Mouse (Mus musculus): ENCODE results near the gene Tomm70a. TPM values are rescaled to one million over a fixed set of nuclear protein-coding genes. Genes with fewer than 3 reads are reported as not detected.

Tomm70a gene
- total RNA-seq (2012; rRNA removed) (112 and 127 TPM in 2 replicates), total RNA-seq (2014; rRNA removed) (194 and 216 TPM in 2 replicates), polyA plus RNA-seq (2012; ENCODE audit: insufficient read length, low read depth) (129 TPM in 2 replicates)

DNA sequence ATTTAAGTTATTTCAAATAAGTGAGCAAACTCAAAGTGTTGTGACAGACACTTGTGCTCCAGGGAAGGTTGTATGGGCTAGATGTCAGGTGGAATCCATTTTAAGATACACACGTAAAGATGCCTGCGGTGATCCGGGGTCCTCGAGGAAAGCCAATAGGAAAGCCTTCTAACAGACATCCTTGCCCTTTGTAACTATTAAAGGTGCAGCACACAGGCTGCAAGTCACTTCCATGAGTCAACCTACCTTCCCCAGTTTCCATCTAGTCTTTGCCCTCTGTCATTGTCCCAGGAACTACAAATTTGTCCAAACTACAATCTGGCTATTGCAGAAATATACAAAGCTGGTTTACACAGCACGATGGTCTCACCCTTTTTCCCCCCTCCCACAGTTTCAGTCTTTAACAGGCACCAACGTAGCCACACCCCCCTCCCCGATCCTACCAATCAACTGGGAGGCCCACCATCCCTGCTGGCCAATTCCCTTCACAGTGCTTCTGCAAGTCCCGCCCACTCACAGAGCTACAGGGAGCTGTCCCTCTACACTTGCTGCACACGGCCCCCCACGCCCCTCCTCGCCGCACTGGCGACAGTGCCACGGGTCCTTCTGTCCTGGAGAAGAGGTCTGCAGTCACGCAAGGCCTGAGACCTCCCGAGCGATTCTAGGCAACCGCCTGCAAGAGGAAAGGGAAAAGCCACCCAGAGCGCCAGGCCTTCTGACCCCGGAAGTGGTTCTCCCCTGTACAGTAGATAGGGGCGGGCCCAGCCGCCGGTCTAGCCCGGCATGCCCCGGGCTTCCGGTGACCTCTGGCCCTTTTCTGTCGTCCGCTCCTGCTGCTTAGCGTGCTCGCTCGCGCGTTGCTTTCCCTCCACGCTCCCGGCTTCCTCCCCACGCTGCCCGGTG is at the start of gene Tomm70a:
TSS of gene Tomm70a (plus strand) at position 791 of the 903 bp plus-strand sequence.
- H3K27me3 ChIP-seq (replicated peaks), result peaks cover 2% of the 10 kb centered on the region
- peaks cover 39% of the 10 kb centered on the region for H3K79me2 ChIP-seq (replicated peaks; ENCODE audit: control insufficient read depth, extremely low read depth, insufficient read depth, poor library complexity, severe bottlenecking)
- peak within 1 kb of the TSS; percentile 94 for H3K9ac ChIP-seq (ENCODE audit: insufficient read depth, low read depth)
- DNase-seq (ENCODE audit: extremely low read depth), result peak; percentile 99
- peak within 1 kb of the TSS; percentile 99 for H3K4me2 ChIP-seq (ENCODE audit: insufficient read depth, low read depth, poor library complexity, severe bottlenecking)
- peak within 1 kb of the TSS; percentile 77 to 87 (median 83) for H3K4me3 ChIP-seq (replicated peaks in 1 of 3; ENCODE audit: low read depth in 2 of 3, low read length in 2 of 3, poor library complexity in 1 of 3)
- H3K4me1 ChIP-seq (ENCODE audit: control insufficient read depth in 1 of 2, insufficient read depth in 2 of 2), result peaks cover 7 to 33% of the 10 kb centered on the region in 2 experiments; a peak in 3 of 4 replicates
- H3K27ac ChIP-seq (ENCODE audit: insufficient read depth, low read depth), result peak within 1 kb of the TSS; percentile 81
- H3K9me3 ChIP-seq (replicated peaks; ENCODE audit: low read length), result no peaks in the 10 kb centered on the region
- peaks cover 0 to 16% of the 10 kb centered on the region in 2 experiments for H3K36me3 ChIP-seq (replicated peaks in 1 of 2; ENCODE audit: control insufficient read depth in 1 of 2, insufficient read depth in 1 of 2, low read length in 1 of 2)
- dilution Hi-C loops (cut with MboI; ENCODE audit: extremely low pct_ligation_motif_present, extremely low pct_unique_long_range_greater_than_20kb, low sequenced_read_pairs) (no loop called here), in situ Hi-C loops (cut with MboI; ENCODE audit: low pct_ligation_motif_present, low pct_unique_long_range_greater_than_20kb, low sequenced_read_pairs) (loop anchor here (5.0 to 25.0 kb wide), 2 partner anchors 46 to 266 kb away; partner anchors contain the start of gene Nit2)
- TF ChIP-seq MAZ (IDR thresholded peaks at IDR 0.05; ENCODE audit: low read depth, low read length), result peak; percentile 63
- TF ChIP-seq ZKSCAN1 (IDR thresholded peaks at IDR 0.05; ENCODE audit: borderline replicate concordance, low read depth, low read length), result no peak
- TF ChIP-seq HCFC1 (IDR thresholded peaks at IDR 0.05; ENCODE audit: low read depth, low read length), result peak; percentile 95
- TF ChIP-seq CHD2 (IDR thresholded peaks at IDR 0.05; ENCODE audit: low read length), result peak; percentile 97
- TF ChIP-seq USF1 (IDR thresholded peaks at IDR 0.05; ENCODE audit: low read depth, low read length), result no peak; the same call in 1 of the 2 replicates
- peak; percentile 24; the same call in 1 of the 2 replicates for TF ChIP-seq GABPA (IDR thresholded peaks at IDR 0.05; ENCODE audit: insufficient replicate concordance, low read depth, low read length)
- peak; percentile 96 for TF ChIP-seq MXI1 (IDR thresholded peaks at IDR 0.05; ENCODE audit: low read depth, low read length)
- peak; percentile 81; the same call in 1 of the 2 replicates for TF ChIP-seq MAX (IDR thresholded peaks at IDR 0.05; ENCODE audit: low read length)
- TF ChIP-seq UBTF (IDR thresholded peaks at IDR 0.05; ENCODE audit: low read depth, low read length), result no peak
- peak; percentile 46 for TF ChIP-seq NRF1 (IDR thresholded peaks at IDR 0.05; ENCODE audit: low read depth, low read length)
- no peak for TF ChIP-seq ETS1 (conservative IDR thresholded peaks at IDR 0.05; ENCODE audit: low read depth, low read length)
- TF ChIP-seq BHLHE40 (IDR thresholded peaks at IDR 0.05; ENCODE audit: low read depth, low read length), result no peak; the same call in 1 of the 2 replicates
- no peak for TF ChIP-seq USF2 (conservative IDR thresholded peaks at IDR 0.05; ENCODE audit: low read depth, low read length)
- no peak for TF ChIP-seq SMC3 (IDR thresholded peaks at IDR 0.05; ENCODE audit: low read depth, low read length)
- peak; percentile 96 for TF ChIP-seq MYC (IDR thresholded peaks at IDR 0.05; ENCODE audit: low read depth, low read length)
- TF ChIP-seq CTCF (conservative IDR thresholded peaks at IDR 0.05 in 1 of 2, IDR thresholded peaks at IDR 0.05 in 1 of 2; ENCODE audit: low read depth in 2 of 2, low read length in 2 of 2), result no peak
- TF ChIP-seq ZNF384 (IDR thresholded peaks at IDR 0.05; ENCODE audit: low read depth, low read length), result no peak
- TF ChIP-seq MAFK (IDR thresholded peaks at IDR 0.05; ENCODE audit: insufficient replicate concordance, low read length), result no peak
- TF ChIP-seq CHD1 (IDR thresholded peaks at IDR 0.05; ENCODE audit: low read depth, low read length), result peak; percentile 85
- peak; percentile 89 for TF ChIP-seq NELFE (IDR thresholded peaks at IDR 0.05; ENCODE audit: low read depth, low read length)
- TF ChIP-seq ZC3H11A (IDR thresholded peaks at IDR 0.05; ENCODE audit: low read depth, low read length), result no peak
- peak; percentile 90 for TF ChIP-seq ELF1 (IDR thresholded peaks at IDR 0.05; ENCODE audit: low read depth, low read length)
- TF ChIP-seq ZMIZ1 (IDR thresholded peaks at IDR 0.05; ENCODE audit: low read depth, low read length), result peak; percentile 78
- TF ChIP-seq KAT2A (IDR thresholded peaks at IDR 0.05; ENCODE audit: insufficient replicate concordance, low read length), result peak; percentile 96; the same call in 1 of the 2 replicates
- no peak for TF ChIP-seq EP300 (IDR thresholded peaks at IDR 0.05; ENCODE audit: low read length)
- TF ChIP-seq IRF4 (IDR thresholded peaks at IDR 0.05; ENCODE audit: low read depth, low read length), result peak; percentile 76
- no peak for TF ChIP-seq RAD21 (IDR thresholded peaks at IDR 0.05; ENCODE audit: low read depth, low read length)
- TF ChIP-seq RCOR1 (conservative IDR thresholded peaks at IDR 0.05; ENCODE audit: low read depth, low read length), result no peak
- peak; percentile 88 for TF ChIP-seq TBP (conservative IDR thresholded peaks at IDR 0.05; ENCODE audit: low read depth, low read length)
- TF ChIP-seq JUN (IDR thresholded peaks at IDR 0.05; ENCODE audit: insufficient read depth, low read depth, low read length), result no peak
- peak; percentile 89 for TF ChIP-seq SIN3A (IDR thresholded peaks at IDR 0.05; ENCODE audit: low read length)
- no peak for TF ChIP-seq JUND (conservative IDR thresholded peaks at IDR 0.05; ENCODE audit: low read depth, low read length)
- TF ChIP-seq MEF2A (IDR thresholded peaks at IDR 0.05; ENCODE audit: borderline replicate concordance, low read depth, low read length), result peak; percentile 52; the same call in 1 of the 2 replicates
- peak; percentile 86 for TF ChIP-seq TCF12 (IDR thresholded peaks at IDR 0.05; ENCODE audit: low read depth, low read length)
- TF ChIP-seq E2F4 (IDR thresholded peaks at IDR 0.05; ENCODE audit: insufficient replicate concordance, low read depth, low read length), result no peak
- peak; percentile 95 for TF ChIP-seq POLR2A (IDR thresholded peaks at IDR 0.05; ENCODE audit: low read depth, low read length)
- TF ChIP-seq POLR2AphosphoS2 (IDR thresholded peaks at IDR 0.05; ENCODE audit: low read depth, low read length), result no peak; the same call in 1 of the 2 replicates
